ENCODE assay signal across 25 mouse cellular contexts in genomic region chr2:119111060-119111459, GRCm38 (mm10). TPM values are rescaled to one million over a fixed set of nuclear protein-coding genes. Genes with fewer than 3 reads are reported as not detected.
"Had no signal": no experiment of that assay in that cellular context is flagged by ENCODE, and none has a peak within 500 bp of the region (broad histone marks: within the 10 kb centered on the region; RNA-seq: fewer than 3 reads in every experiment).

No protein-coding gene starts in this region.

- H3K4me3 ChIP-seq: neural tube, embryonic 12.5 days had no signal

- H3K36me3 ChIP-seq: neural tube, embryonic 15.5 days had no signal

- H3K27ac ChIP-seq: kidney, embryonic 15.5 days; left cerebral cortex, adult 2 months; lung, embryonic 15.5 days; midbrain, embryonic 10.5 days; midbrain, embryonic 13.5 days; neural tube, embryonic 12.5 days; neural tube, embryonic 15.5 days; stomach, postnatal 0 days had no signal

- DNase-seq: kidney, adult 2 months; kidney, postnatal 10 days; kidney, postnatal 36 days; layer of hippocampus, postnatal 36 days; liver, postnatal 0 days; lung, postnatal 10 days; lung, postnatal 36 days; right cerebral cortex, adult 18-20 months; right cerebral cortex, postnatal 14 days; right cerebral cortex, postnatal 4 days; thymus, adult 2 months; thymus, postnatal 25 days had no signal

- H3K9ac ChIP-seq: kidney, embryonic 15.5 days; midbrain, embryonic 13.5 days; neural tube, embryonic 12.5 days; neural tube, embryonic 15.5 days had no signal

- H3K9me3 ChIP-seq: kidney, embryonic 15.5 days; lung, embryonic 15.5 days; megakaryocyte, embryonic 14.5 days; midbrain, embryonic 10.5 days; midbrain, embryonic 13.5 days; neural tube, embryonic 12.5 days; neural tube, embryonic 15.5 days had no signal

- ATAC-seq: intestine, postnatal 0 days; liver, postnatal 0 days; midbrain, embryonic 13.5 days; midbrain, embryonic 16.5 days had no signal

- H3K27me3 ChIP-seq: kidney, embryonic 15.5 days; lung, embryonic 15.5 days; megakaryocyte, embryonic 14.5 days; midbrain, embryonic 13.5 days; neural tube, embryonic 12.5 days; neural tube, embryonic 15.5 days had no signal

RNA-seq across cellular contexts. Expression of gene Gchfr, which starts 56.5 kb away (rescaled TPM):
- total RNA-seq: layer of hippocampus, postnatal 36 days; left cerebral cortex, adult 2 months; left cerebral cortex, postnatal 36 days; monocyte, adult 5-6 weeks had no signal
